Mouse (Mus musculus) Muller cell, postnatal 12 days (primary cell): Measurements from ENCODE around the gene St6gal1.
A peak's percentile ranks its signal among the peaks of the same experiment; 100 is the strongest.

Source experiments
- DNase-seq: peaks from one replicate; pipeline ENCODE4 v3.0.0-alpha.2; 2015; ENCODE audit errors: inconsistent ontology term

The St6gal1 gene

GRCm38 (mm10) chr16:23298441-23298840, 73.9 kb downstream of the St6gal1 start:
- no peak for DNase-seq

GRCm38 (mm10) chr16:23298911-23299310, 74.4 kb downstream of the St6gal1 start:
- no peak for DNase-seq

- no peak for DNase-seq
Measured at GRCm38 (mm10) chr16:23299904-23300740, 75.6 kb downstream of the St6gal1 start.

- no peak for DNase-seq
Measured at GRCm38 (mm10) chr16:23301762-23302161, 77.2 kb downstream of the St6gal1 start.

GRCm38 (mm10) chr16:23305830-23306623, 81.5 kb downstream of the St6gal1 start:
- DNase-seq: no peak

- DNase-seq: peak; percentile 71
Measured at GRCm38 (mm10) chr16:23307142-23307968, 82.8 kb downstream of the St6gal1 start.

GRCm38 (mm10) chr16:23308012-23308554, 83.5 kb downstream of the St6gal1 start:
- DNase-seq: no peak

- no peak for DNase-seq
Measured at GRCm38 (mm10) chr16:23309080-23309479, 84.5 kb downstream of the St6gal1 start.

GRCm38 (mm10) chr16:23312604-23313003, 88.1 kb downstream of the St6gal1 start:
- DNase-seq: no peak

- DNase-seq: peak; percentile 27
Measured at GRCm38 (mm10) chr16:23314790-23315189, 90.2 kb downstream of the St6gal1 start.

- DNase-seq: no peak
Measured at GRCm38 (mm10) chr16:23317411-23318047, 93.0 kb downstream of the St6gal1 start.

GRCm38 (mm10) chr16:23320025-23320424, 95.5 kb downstream of the St6gal1 start:
- DNase-seq: peak; percentile 36

GRCm38 (mm10) chr16:23320579-23320978, 96.0 kb downstream of the St6gal1 start:
- no peak for DNase-seq

GRCm38 (mm10) chr16:23322453-23322852, 97.9 kb downstream of the St6gal1 start:
- no peak for DNase-seq

- DNase-seq: peak; percentile 35
Measured at GRCm38 (mm10) chr16:23323915-23324314, 99.4 kb downstream of the St6gal1 start.

GRCm38 (mm10) chr16:23324867-23325650, 100.5 kb downstream of the St6gal1 start:
- DNase-seq: no peak

- DNase-seq: no peak
Measured at GRCm38 (mm10) chr16:23326664-23327063, 102.1 kb downstream of the St6gal1 start.

GRCm38 (mm10) chr16:23327266-23327665, 102.7 kb downstream of the St6gal1 start:
- DNase-seq: no peak

- no peak for DNase-seq
Measured at GRCm38 (mm10) chr16:23328201-23328600, 103.7 kb downstream of the St6gal1 start.

GRCm38 (mm10) chr16:23332136-23332535, 107.6 kb downstream of the St6gal1 start:
- no peak for DNase-seq
